Mouse (Mus musculus): ENCODE results near the gene Pdzrn4. TPM values are rescaled to one million over a fixed set of nuclear protein-coding genes. Genes with fewer than 3 reads are reported as not detected.

The Pdzrn4 gene
- total and polyA plus RNA-seq, 2 experiments from 2014 or later, result 14.6 to 23.0 TPM

DNA sequence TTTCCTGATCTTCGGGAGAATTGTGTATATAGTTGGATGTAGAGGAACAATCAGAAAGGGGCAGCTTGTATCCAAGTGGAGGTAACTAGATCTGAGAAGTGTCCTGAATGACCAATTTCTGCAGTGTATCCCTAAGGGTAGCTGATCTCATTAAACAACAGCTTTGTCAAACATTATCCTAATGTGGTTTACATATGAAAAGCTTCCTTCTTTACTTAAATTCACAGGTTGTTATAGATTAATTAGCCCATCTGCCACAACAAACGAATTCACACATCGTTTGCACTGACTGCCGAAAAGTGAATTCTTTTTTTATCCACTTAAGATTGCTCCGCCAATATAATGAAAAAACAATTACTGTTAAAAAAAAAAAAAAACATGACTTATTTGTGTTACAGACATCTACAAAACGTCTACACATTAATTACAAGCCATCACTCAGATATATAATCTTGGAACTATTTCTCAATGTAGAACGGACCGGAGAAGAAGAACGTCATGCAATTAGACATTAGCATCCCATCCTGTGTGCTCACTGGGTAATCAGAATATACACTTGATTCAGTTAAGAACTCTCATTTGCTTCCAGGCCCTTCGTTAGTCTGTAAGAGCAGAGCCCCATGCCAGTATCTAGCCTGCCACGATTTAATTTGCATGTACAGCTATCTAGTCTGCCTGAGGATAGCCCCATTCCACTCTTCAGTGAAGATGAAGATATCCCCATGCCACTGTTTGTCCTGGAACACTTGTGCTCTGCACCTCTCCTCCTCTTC, 274.8 kb downstream of the Pdzrn4 start:
- Histone ChIP-seq H3K4me3 (ENCODE audit: low read depth, low read length) (no peak overlapping the region), H3K36me3 (ENCODE audit: insufficient read depth, low read length) (no peaks in the 10 kb centered on the region), H3K27me3 (ENCODE audit: insufficient read depth, low read length) (no peaks in the 10 kb centered on the region), H3K27ac (ENCODE audit: low read depth, low read length) (no peak overlapping the region), H3K9me3 (ENCODE audit: low read length) (no peaks in the 10 kb centered on the region), H3K4me1 (ENCODE audit: insufficient read depth, low read length) (no peaks in the 10 kb centered on the region), H3K4me2 (ENCODE audit: low read depth, low read length, poor library complexity, severe bottlenecking) (no peak overlapping the region), H3K9ac (replicated peaks; ENCODE audit: low read length, poor library complexity, severe bottlenecking) (no peak overlapping the region)
- TF ChIP-seq CTCF (IDR thresholded peaks at IDR 0.05), result no peak
- ATAC-seq (ENCODE audit: low FRiP score) (no peak), DNase-seq (ENCODE audit: low spot score) (no peak)
- WGBS, result 79% methylated on average over 11 of the region's 11 CpGs

- 90% methylated on average over 5 of the region's 5 CpGs for WGBS
These were observed 279.4 kb downstream of the Pdzrn4 start for GRCm38 (mm10) chr15:92676096-92676495.

DNA sequence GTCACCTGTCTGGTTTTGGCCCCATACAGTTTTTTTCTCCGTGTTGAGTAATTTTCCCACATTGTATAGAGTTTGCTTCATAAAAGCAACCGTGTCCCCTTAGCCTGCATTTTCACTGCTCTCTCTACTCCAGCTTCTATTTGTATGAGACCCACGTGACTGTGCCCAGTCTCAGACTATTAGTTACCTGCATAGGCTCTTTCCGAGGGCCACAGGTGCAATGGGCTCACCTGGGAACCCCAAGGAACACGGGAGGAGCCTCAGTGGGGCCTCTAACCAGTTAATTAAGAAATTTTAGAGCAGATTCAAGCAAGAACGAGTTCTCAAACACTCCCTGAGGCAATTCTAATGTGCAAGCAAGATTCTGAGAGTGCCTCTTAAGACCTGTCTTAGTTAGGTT, 281.7 kb downstream of the Pdzrn4 start:
- DNase-seq (ENCODE audit: low spot score), result no peak
- no peak for ATAC-seq (ENCODE audit: low FRiP score)
- 73% methylated on average over 6 of the region's 6 CpGs for WGBS
- no peaks in the 10 kb centered on the region for H3K4me1 ChIP-seq (ENCODE audit: insufficient read depth, low read length)
- H3K9me3 ChIP-seq (ENCODE audit: low read length), result no peaks in the 10 kb centered on the region
- H3K27me3 ChIP-seq (ENCODE audit: insufficient read depth, low read length), result no peaks in the 10 kb centered on the region
- TF ChIP-seq CTCF (IDR thresholded peaks at IDR 0.05), result no peak
- no peak overlapping the region for H3K27ac ChIP-seq (ENCODE audit: low read depth, low read length)
- H3K36me3 ChIP-seq (ENCODE audit: insufficient read depth, low read length), result no peaks in the 10 kb centered on the region; the same call in 1 of the 2 replicates
- H3K4me2 ChIP-seq (ENCODE audit: low read depth, low read length, poor library complexity, severe bottlenecking), result no peak overlapping the region
- no peak overlapping the region for H3K4me3 ChIP-seq (ENCODE audit: low read depth, low read length)
- no peak overlapping the region for H3K9ac ChIP-seq (replicated peaks; ENCODE audit: low read length, poor library complexity, severe bottlenecking)

More at GRCm38 (mm10) chr15:92676096-92676495, 279.4 kb downstream of the Pdzrn4 start:
- H3K27me3 ChIP-seq (ENCODE audit: insufficient read depth, low read length), result no peaks in the 10 kb centered on the region
- no peak overlapping the region for H3K4me3 ChIP-seq (ENCODE audit: low read depth, low read length)
- no peaks in the 10 kb centered on the region for H3K9me3 ChIP-seq (ENCODE audit: low read length)
- TF ChIP-seq CTCF (IDR thresholded peaks at IDR 0.05), result no peak
- DNase-seq (ENCODE audit: low spot score) (no peak), ATAC-seq (ENCODE audit: low FRiP score) (no peak)
- H3K27ac ChIP-seq (ENCODE audit: low read depth, low read length), result no peak overlapping the region
- no peaks in the 10 kb centered on the region; the same call in 1 of the 2 replicates for H3K36me3 ChIP-seq (ENCODE audit: insufficient read depth, low read length)
- no peak overlapping the region for H3K9ac ChIP-seq (replicated peaks; ENCODE audit: low read length, poor library complexity, severe bottlenecking)
- no peaks in the 10 kb centered on the region for H3K4me1 ChIP-seq (ENCODE audit: insufficient read depth, low read length)
- no peak overlapping the region for H3K4me2 ChIP-seq (ENCODE audit: low read depth, low read length, poor library complexity, severe bottlenecking)

GRCm38 (mm10) chr15:92679541-92679940, 282.9 kb downstream of the Pdzrn4 start:
- ATAC-seq (ENCODE audit: low FRiP score) (no peak), DNase-seq (ENCODE audit: low spot score) (no peak)
- Histone ChIP-seq H3K36me3 (ENCODE audit: insufficient read depth, low read length) (no peaks in the 10 kb centered on the region; the same call in 1 of the 2 replicates), H3K9ac (replicated peaks; ENCODE audit: low read length, poor library complexity, severe bottlenecking) (no peak overlapping the region), H3K27me3 (ENCODE audit: insufficient read depth, low read length) (no peaks in the 10 kb centered on the region), H3K9me3 (ENCODE audit: low read length) (no peaks in the 10 kb centered on the region), H3K27ac (ENCODE audit: low read depth, low read length) (no peak overlapping the region), H3K4me2 (ENCODE audit: low read depth, low read length, poor library complexity, severe bottlenecking) (no peak overlapping the region), H3K4me1 (ENCODE audit: insufficient read depth, low read length) (no peaks in the 10 kb centered on the region), H3K4me3 (ENCODE audit: low read depth, low read length) (no peak overlapping the region)
- 84% methylated on average over 6 of the region's 6 CpGs for WGBS
- TF ChIP-seq CTCF (IDR thresholded peaks at IDR 0.05), result no peak

DNA sequence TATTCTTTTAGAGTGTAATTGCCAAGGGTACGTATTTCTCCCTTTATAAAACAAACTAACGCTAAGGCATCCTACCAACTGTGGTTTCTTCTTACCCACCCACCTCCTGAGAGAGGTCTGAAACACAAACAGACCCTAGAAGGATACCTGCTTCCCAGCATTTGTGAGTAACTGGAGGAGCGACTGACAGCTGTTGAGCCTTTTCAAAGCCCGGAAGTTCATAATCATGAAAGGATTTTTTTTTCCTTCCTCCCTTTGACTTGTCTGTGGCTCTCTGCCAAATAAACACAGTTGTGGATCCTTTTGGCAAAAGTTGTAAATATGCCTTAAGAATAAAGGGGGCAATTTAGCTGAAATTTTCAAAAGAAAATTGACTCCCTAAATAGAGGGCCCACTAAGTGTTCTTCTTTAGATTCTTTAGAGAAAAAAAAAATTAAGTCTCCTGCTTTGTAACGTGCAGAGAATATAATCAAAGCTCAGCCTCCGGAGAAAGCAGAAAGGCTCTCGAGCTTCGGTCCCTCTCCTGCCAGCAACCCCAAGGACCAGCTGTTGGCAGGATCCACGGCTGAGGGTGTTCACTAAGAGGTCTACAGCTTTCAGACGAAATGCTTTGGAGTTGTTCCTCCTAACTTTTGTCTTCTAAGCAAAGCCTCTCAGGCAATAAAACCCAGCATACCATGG, 299.7 kb downstream of the Pdzrn4 start:
- no peak overlapping the region for H3K4me2 ChIP-seq (ENCODE audit: low read depth, low read length, poor library complexity, severe bottlenecking)
- TF ChIP-seq CTCF (IDR thresholded peaks at IDR 0.05), result no peak
- H3K27me3 ChIP-seq (ENCODE audit: insufficient read depth, low read length), result no peaks in the 10 kb centered on the region
- no peak overlapping the region for H3K27ac ChIP-seq (ENCODE audit: low read depth, low read length)
- H3K9ac ChIP-seq (replicated peaks; ENCODE audit: low read length, poor library complexity, severe bottlenecking), result no peak overlapping the region
- ATAC-seq (ENCODE audit: low FRiP score) (no peak), DNase-seq (ENCODE audit: low spot score) (peak; percentile 21)
- H3K4me1 ChIP-seq (ENCODE audit: insufficient read depth, low read length), result no peaks in the 10 kb centered on the region
- H3K9me3 ChIP-seq (ENCODE audit: low read length), result no peaks in the 10 kb centered on the region
- H3K36me3 ChIP-seq (ENCODE audit: insufficient read depth, low read length), result no peaks in the 10 kb centered on the region; the same call in 1 of the 2 replicates
- H3K4me3 ChIP-seq (ENCODE audit: low read depth, low read length), result no peak overlapping the region
- WGBS, result 43% methylated on average over 10 of the region's 10 CpGs

- H3K36me3 ChIP-seq (ENCODE audit: insufficient read depth, low read length), result no peaks in the 10 kb centered on the region
- WGBS, result 60% methylated on average over 8 of the region's 8 CpGs
- H3K4me3 ChIP-seq (ENCODE audit: low read depth, low read length), result no peak overlapping the region
- no peak for ATAC-seq (ENCODE audit: low FRiP score)
- H3K9ac ChIP-seq (replicated peaks; ENCODE audit: low read length, poor library complexity, severe bottlenecking), result no peak overlapping the region
- DNase-seq (ENCODE audit: low spot score), result peak; percentile 28
- no peaks in the 10 kb centered on the region for H3K4me1 ChIP-seq (ENCODE audit: insufficient read depth, low read length)
- no peaks in the 10 kb centered on the region for H3K27me3 ChIP-seq (ENCODE audit: insufficient read depth, low read length)
- no peak overlapping the region for H3K4me2 ChIP-seq (ENCODE audit: low read depth, low read length, poor library complexity, severe bottlenecking)
- no peak overlapping the region for H3K27ac ChIP-seq (ENCODE audit: low read depth, low read length)
- no peaks in the 10 kb centered on the region for H3K9me3 ChIP-seq (ENCODE audit: low read length)
- TF ChIP-seq CTCF (IDR thresholded peaks at IDR 0.05), result no peak
These were observed 307.5 kb downstream of the Pdzrn4 start for GRCm38 (mm10) chr15:92704146-92704545.

All from midbrain, postnatal 0 days (tissue).